Comparison of ENCODE assay signal across 9 mouse cellular contexts in the genomic region with DNA sequence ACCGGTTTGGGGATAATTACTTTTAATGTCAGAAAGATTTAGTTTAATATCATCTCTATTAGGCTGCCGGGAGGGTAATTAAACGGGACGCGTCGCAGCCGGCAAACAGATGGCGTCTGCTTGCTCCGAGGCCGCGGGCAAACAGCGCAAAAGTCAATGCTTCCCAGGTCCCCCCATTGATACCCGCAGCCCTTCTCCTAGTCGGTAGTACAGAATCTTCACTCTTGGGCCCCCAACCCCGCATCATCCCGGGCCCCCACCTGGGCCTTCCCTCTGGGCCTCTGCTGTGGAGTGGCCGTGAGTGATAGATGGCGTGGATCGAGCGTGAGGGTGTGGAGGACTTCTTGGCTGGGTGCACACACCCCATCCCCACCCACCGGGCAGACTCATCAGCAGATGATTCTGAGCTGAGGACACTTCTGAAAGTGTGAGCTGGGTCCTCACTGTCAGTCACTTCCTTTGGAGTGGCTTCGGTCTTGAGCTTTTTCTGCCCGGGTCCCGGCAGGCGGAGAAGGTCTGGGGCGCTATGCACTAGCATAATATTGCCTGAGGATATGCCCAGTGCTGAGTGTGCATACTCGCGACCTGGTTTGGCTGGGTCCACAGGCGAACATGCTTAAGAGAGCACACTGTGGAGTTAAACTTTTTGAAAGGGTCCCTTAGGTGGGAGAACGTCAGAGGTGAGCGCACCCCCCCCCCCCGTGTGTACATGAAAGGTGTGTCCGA. TPM values are rescaled to one million over a fixed set of nuclear protein-coding genes. Genes with fewer than 3 reads are reported as not detected.
DNase-seq lines count a peak whose midpoint lies in the region; ATAC-seq and TF ChIP-seq lines count a peak whose summit lies in the region.
"Had no signal": no experiment of that assay in that cellular context is flagged by ENCODE, and none has a peak within 500 bp of the region (broad histone marks: within the 10 kb centered on the region; RNA-seq: fewer than 3 reads in every experiment).

No protein-coding gene starts in this region.

- H3K4me2 ChIP-seq in embryonic facial prominence, embryonic 12.5 days (replicated peaks), result peak overlapping the region; percentile 32
- H3K4me2 ChIP-seq in hindbrain, embryonic 12.5 days (replicated peaks), result peak overlapping the region; percentile 21; the same call in 1 of the 2 replicates
- peak overlapping the region; percentile 22; the same call in 1 of the 2 replicates for H3K4me2 ChIP-seq in neural tube, embryonic 13.5 days

- no peak for TF ChIP-seq POLR2A in lung, adult 2 months (IDR thresholded peaks at IDR 0.05; ENCODE audit: borderline replicate concordance, extremely low read depth, low read depth, low read length)

- DNase-seq in kidney, postnatal 10 days, result peak; percentile 34
- no peak for DNase-seq in kidney, postnatal 36 days
- DNase-seq in lung, adult 2 months, result no peak
- DNase-seq in lung, postnatal 36 days, result no peak
- DNase-seq: thymus, postnatal 14 days had no signal

- H3K9ac ChIP-seq in embryonic facial prominence, embryonic 12.5 days, result no peak overlapping the region
- H3K9ac ChIP-seq in hindbrain, embryonic 12.5 days, result no peak overlapping the region
- H3K9ac ChIP-seq in neural tube, embryonic 13.5 days, result no peak overlapping the region

- WGBS in embryonic facial prominence, embryonic 12.5 days, result under 1% methylated on average over 33 of the region's 33 CpGs
- WGBS in hindbrain, embryonic 12.5 days, result 2% methylated on average over 33 of the region's 33 CpGs
- WGBS in neural tube, embryonic 13.5 days, result under 1% methylated on average over 33 of the region's 33 CpGs
- 4% methylated on average over 33 of the region's 33 CpGs for WGBS in lung, adult 2 months

- H3K9me3 ChIP-seq in embryonic facial prominence, embryonic 12.5 days, result no peaks in the 10 kb centered on the region
- H3K9me3 ChIP-seq in hindbrain, embryonic 12.5 days (replicated peaks), result no peaks in the 10 kb centered on the region
- H3K9me3 ChIP-seq in neural tube, embryonic 13.5 days, result peaks cover 5% of the 10 kb centered on the region; the same call in 1 of the 2 replicates

- H3K4me3 ChIP-seq in embryonic facial prominence, embryonic 12.5 days, result peak overlapping the region; percentile 9; the same call in 1 of the 2 replicates
- no peak overlapping the region for H3K4me3 ChIP-seq in hindbrain, embryonic 12.5 days
- H3K4me3 ChIP-seq in neural tube, embryonic 13.5 days, result no peak overlapping the region
- no peak overlapping the region for H3K4me3 ChIP-seq in lung, adult 2 months (replicated peaks; ENCODE audit: extremely low read depth, low read depth, low read length)

- no peaks in the 10 kb centered on the region for H3K36me3 ChIP-seq in embryonic facial prominence, embryonic 12.5 days
- H3K36me3 ChIP-seq in hindbrain, embryonic 12.5 days, result no peaks in the 10 kb centered on the region
- no peaks in the 10 kb centered on the region for H3K36me3 ChIP-seq in neural tube, embryonic 13.5 days

- H3K4me1 ChIP-seq in embryonic facial prominence, embryonic 12.5 days, result peaks cover 17% of the 10 kb centered on the region
- H3K4me1 ChIP-seq in hindbrain, embryonic 12.5 days, result peaks cover 23% of the 10 kb centered on the region
- H3K4me1 ChIP-seq in neural tube, embryonic 13.5 days (replicated peaks), result peaks cover 26% of the 10 kb centered on the region
- H3K4me1 ChIP-seq in lung, adult 2 months (ENCODE audit: control insufficient read depth, insufficient read depth, low read length), result no peaks in the 10 kb centered on the region

- no peak for TF ChIP-seq CTCF in lung, adult 2 months (IDR thresholded peaks at IDR 0.05; ENCODE audit: insufficient read depth, low read length)

- no peak for ATAC-seq in embryonic facial prominence, embryonic 12.5 days (ENCODE audit: insufficient number of reproducible peaks, insufficient read depth, low FRiP score, low TSS enrichment)
- no peak for ATAC-seq in hindbrain, embryonic 12.5 days (ENCODE audit: low FRiP score)
- ATAC-seq in neural tube, embryonic 13.5 days (ENCODE audit: low read depth), result no peak
- ATAC-seq: lung, postnatal 0 days had no signal

- peaks cover 83% of the 10 kb centered on the region for H3K27me3 ChIP-seq in embryonic facial prominence, embryonic 12.5 days
- peaks cover 97% of the 10 kb centered on the region for H3K27me3 ChIP-seq in hindbrain, embryonic 12.5 days
- H3K27me3 ChIP-seq in neural tube, embryonic 13.5 days, result peaks cover 99% of the 10 kb centered on the region

- H3K27ac ChIP-seq in embryonic facial prominence, embryonic 12.5 days, result no peak overlapping the region
- no peak overlapping the region for H3K27ac ChIP-seq in hindbrain, embryonic 12.5 days
- no peak overlapping the region for H3K27ac ChIP-seq in neural tube, embryonic 13.5 days (replicated peaks)

RNA-seq across cellular contexts. Expression of a gene that starts 3.0 kb away (rescaled TPM):
- 1.2 and 1.4 TPM in 2 replicates for polyA plus RNA-seq in embryonic facial prominence, embryonic 12.5 days (2016; fragmentation: Nextera tagmentation; extraction: Ambion mirVana)
- polyA plus RNA-seq in hindbrain, embryonic 12.5 days (2016; fragmentation: Nextera tagmentation; extraction: Ambion mirVana), result 0.20 and 0.21 TPM in 2 replicates
- 0.14 and 0.17 TPM in 2 replicates for polyA plus RNA-seq in neural tube, embryonic 13.5 days (2015; fragmentation: Nextera tagmentation; extraction: Ambion mirVana)
- polyA plus RNA-seq in lung, adult 2 months (2012; rRNA removed), result 0.43 and 0.52 TPM in 2 replicates
- polyA plus RNA-seq: lung, postnatal 0 days had no signal
